Mouse (Mus musculus) kidney, embryonic 16.5 days (tissue): Measurements from ENCODE around the gene Ilf3. TPM values are rescaled to one million over a fixed set of nuclear protein-coding genes. Genes with fewer than 3 reads are reported as not detected.
"Not testable (repeated sequence)": the region's sequence is repeated elsewhere in the genome, so short reads cannot be mapped to it uniquely, and the experiment has no call there.

Experiments
- ATAC-seq: fragments of 200-750 bp; cut with Nextera tagmentation; 2 replicates; pipeline ENCODE4 v1.8.0; 2017; ENCODE audit warnings: moderate TSS enrichment; ENCODE audit not compliant: low FRiP score, low TSS enrichment
- H3K27ac ChIP-seq: fragments of 300-500 bp; sonication (generic); 2 replicates; pipeline ENCODE4 v1.5.1; 2014; ENCODE audit warnings: low read length
- H3K27me3 ChIP-seq: fragments of 300-500 bp; sonication (generic); 2 replicates; pipeline ENCODE4 v1.6.1; 2014; ENCODE audit warnings: low read length, control low read depth, mixed read lengths; ENCODE audit not compliant: insufficient read depth
- H3K36me3 ChIP-seq: fragments of 300-500 bp; sonication (generic); 2 replicates; pipeline ENCODE4 v1.6.1; 2014; ENCODE audit warnings: low read length, control low read depth, mixed read lengths; ENCODE audit not compliant: insufficient read depth
- H3K4me1 ChIP-seq: fragments of 300-500 bp; sonication (generic); 2 replicates; pipeline ENCODE4 v1.6.1; 2014; ENCODE audit warnings: low read length, control low read depth, mixed read lengths; ENCODE audit not compliant: insufficient read depth
- H3K4me2 ChIP-seq: fragments of 300-500 bp; sonication (generic); replicated peaks from 2 replicates; pipeline ENCODE4 v1.6.1; 2014; ENCODE audit warnings: low read depth, low read length
- H3K4me3 ChIP-seq: fragments of 300-500 bp; sonication (generic); 2 replicates; pipeline ENCODE4 v1.5.1; 2014; ENCODE audit warnings: mild to moderate bottlenecking, low read length
- H3K9ac ChIP-seq: fragments of 300-500 bp; sonication (generic); replicated peaks from 2 replicates; pipeline ENCODE4 v1.6.1; 2014; ENCODE audit warnings: low read length
- H3K9me3 ChIP-seq: fragments of 300-500 bp; sonication (generic); 2 replicates; pipeline ENCODE4 v1.6.1; 2016; ENCODE audit warnings: low read length, control low read depth
- WGBS: fragments of 180-500 bp; shearing (Covaris S2); extraction: QIAGEN DNeasy Blood & Tissue Kit; methylation state at CpG from one replicate; pipeline ENCODE4 v1.1.7; 2014; 5-methylcytosine and 5-hydroxymethylcytosine counted together
- polyA plus RNA-seq: library from polyadenylated mRNA; unstranded; fragments of >200 nt; fragmentation: Nextera tagmentation; extraction: Ambion mirVana; gene quantifications from 2 replicates; pipeline ENCODE4 v1.2.1, GENCODE M21; 2015

Ilf3 gene
- 208 and 220 TPM in 2 replicates for polyA plus RNA-seq

DNA sequence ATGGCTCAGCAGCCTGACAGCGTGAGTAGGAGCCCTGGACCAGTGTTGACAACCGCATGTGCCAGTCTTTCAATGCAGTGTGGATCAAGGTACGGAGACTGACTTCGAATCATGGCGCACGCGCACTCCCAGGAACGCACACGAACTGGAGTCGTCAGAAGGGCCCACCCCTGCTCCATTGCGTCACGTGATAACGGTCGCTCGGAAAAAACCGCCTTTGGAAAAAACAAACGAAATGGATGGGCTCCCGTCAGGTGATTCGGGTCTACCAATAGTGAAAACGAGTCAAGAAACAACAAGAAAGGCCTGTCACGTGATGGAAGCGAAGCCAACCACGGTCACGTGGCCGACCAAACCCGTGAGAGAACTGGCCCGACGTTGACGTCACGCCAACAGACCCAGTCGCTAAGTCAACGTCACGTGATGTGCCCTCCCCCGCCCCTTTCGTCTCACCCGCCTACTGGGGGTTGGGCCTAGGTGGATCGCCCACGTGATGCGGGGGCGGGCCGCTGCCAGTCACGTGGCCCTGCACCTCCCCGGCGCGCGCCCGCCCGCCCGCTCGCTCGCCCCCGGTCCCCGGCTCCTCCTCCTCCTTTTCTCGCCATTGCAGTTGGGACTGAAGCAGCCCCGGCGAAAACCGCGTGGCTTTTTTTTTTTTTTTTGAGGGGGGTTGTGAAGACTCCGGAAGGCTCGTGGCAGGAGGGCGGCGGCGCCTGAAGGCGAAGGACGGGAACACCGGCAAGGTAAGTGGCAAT, at the start of gene Ilf3:
Ilf3 (plus strand) TSS at position 515 of the 755 bp plus-strand sequence.
- H3K4me2 ChIP-seq, result peak within 1 kb of the TSS; percentile 74
- H3K27me3 ChIP-seq, result no peaks in the 10 kb centered on the region
- H3K4me3 ChIP-seq, result peak within 1 kb of the TSS; percentile 92
- peaks cover 21% of the 10 kb centered on the region for H3K4me1 ChIP-seq
- WGBS, result under 1% methylated on average over 61 of the region's 66 CpGs
- H3K9ac ChIP-seq, result peak within 1 kb of the TSS; percentile 77
- no peaks in the 10 kb centered on the region for H3K9me3 ChIP-seq
- peak within 1 kb of the TSS; percentile 93 for H3K27ac ChIP-seq
- H3K36me3 ChIP-seq, result peaks cover 10% of the 10 kb centered on the region
- peak; percentile 90 for ATAC-seq

DNA sequence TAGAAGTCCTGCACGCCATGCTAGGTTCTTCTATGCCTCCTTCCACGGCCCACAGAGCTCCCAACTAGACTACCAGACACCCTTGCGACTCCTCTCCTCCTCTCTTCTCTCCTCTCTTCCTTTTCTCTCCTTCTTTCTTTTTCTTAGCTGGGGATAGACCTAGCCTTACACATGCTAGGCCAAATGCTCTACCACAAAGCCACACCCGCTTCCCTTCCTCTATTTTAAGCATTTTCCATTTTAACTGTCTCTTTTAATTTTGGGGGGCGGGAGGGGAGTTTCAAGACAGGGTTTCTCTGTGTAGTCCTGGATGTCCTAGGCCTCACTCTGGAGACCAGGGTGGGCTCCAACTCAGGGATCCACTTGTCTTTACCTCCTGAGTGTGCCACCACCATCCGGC, 48.9 kb upstream of the Ilf3 start:
- WGBS, result 90% methylated on average over 6 of the region's 6 CpGs
- Histone ChIP-seq H3K27ac (no peak overlapping the region), H3K4me3 (no peak overlapping the region), H3K27me3 (no peaks in the 10 kb centered on the region), H3K9ac (no peak overlapping the region), H3K9me3 (no peaks in the 10 kb centered on the region), H3K4me1 (peaks cover 16% of the 10 kb centered on the region), H3K4me2 (no peak overlapping the region), H3K36me3 (no peaks in the 10 kb centered on the region)
- ATAC-seq, result no peak

DNA sequence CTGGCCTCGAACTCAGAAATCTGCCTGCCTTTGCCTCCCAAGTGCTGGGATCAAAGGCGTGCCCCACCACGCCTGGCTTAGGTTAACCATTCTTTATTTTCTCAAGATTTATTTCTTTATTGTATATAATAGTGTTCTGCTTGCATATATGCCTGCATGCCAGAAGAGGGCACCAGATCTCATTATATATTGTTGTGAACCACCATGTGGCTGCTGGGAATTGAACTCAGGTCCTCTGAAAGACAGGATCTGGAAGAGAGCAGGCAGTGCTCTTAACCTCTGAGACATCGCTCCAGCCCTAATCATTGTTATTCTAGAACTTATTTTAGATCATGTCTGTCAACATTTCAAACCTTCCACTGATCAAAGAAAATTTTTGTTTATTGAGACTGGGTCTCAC, 48.2 kb upstream of the Ilf3 start:
- Histone ChIP-seq H3K4me3 (no peak overlapping the region), H3K4me2 (no peak overlapping the region), H3K27me3 (no peaks in the 10 kb centered on the region), H3K27ac (no peak overlapping the region), H3K4me1 (peaks cover 16% of the 10 kb centered on the region), H3K9ac (no peak overlapping the region), H3K36me3 (no peaks in the 10 kb centered on the region), H3K9me3 (no peaks in the 10 kb centered on the region)
- WGBS, result 94% methylated on average over 4 of the region's 4 CpGs
- ATAC-seq, result no peak

DNA sequence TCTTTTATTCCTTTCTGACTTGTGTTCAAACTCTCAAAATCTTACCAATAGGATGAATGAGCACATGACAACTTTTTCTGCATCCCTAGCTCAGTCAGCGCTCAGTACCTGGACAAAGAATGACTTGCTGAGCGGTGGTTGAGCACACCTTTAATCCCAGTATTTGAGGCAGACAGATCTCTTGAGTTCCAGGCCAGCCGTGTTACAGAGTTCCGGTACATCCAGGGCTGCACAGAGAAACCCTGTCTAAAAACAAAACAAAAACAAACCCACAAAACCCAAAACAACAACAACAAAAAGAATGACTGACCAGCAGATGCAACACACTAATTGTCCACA, 47.4 kb upstream of the Ilf3 start:
- WGBS, result 16% methylated on average over 4 of the region's 4 CpGs
- Histone ChIP-seq H3K4me3 (peak overlapping the region; percentile 82), H3K27ac (no peak overlapping the region), H3K36me3 (peaks cover 5% of the 10 kb centered on the region; the same call in 1 of the 2 replicates), H3K4me2 (peak overlapping the region; percentile 85), H3K27me3 (no peaks in the 10 kb centered on the region), H3K9ac (peak overlapping the region; percentile 49; the same call in 1 of the 2 replicates), H3K4me1 (peaks cover 16% of the 10 kb centered on the region), H3K9me3 (no peaks in the 10 kb centered on the region)
- ATAC-seq, result no peak; the same call in 1 of the 2 replicates

DNA sequence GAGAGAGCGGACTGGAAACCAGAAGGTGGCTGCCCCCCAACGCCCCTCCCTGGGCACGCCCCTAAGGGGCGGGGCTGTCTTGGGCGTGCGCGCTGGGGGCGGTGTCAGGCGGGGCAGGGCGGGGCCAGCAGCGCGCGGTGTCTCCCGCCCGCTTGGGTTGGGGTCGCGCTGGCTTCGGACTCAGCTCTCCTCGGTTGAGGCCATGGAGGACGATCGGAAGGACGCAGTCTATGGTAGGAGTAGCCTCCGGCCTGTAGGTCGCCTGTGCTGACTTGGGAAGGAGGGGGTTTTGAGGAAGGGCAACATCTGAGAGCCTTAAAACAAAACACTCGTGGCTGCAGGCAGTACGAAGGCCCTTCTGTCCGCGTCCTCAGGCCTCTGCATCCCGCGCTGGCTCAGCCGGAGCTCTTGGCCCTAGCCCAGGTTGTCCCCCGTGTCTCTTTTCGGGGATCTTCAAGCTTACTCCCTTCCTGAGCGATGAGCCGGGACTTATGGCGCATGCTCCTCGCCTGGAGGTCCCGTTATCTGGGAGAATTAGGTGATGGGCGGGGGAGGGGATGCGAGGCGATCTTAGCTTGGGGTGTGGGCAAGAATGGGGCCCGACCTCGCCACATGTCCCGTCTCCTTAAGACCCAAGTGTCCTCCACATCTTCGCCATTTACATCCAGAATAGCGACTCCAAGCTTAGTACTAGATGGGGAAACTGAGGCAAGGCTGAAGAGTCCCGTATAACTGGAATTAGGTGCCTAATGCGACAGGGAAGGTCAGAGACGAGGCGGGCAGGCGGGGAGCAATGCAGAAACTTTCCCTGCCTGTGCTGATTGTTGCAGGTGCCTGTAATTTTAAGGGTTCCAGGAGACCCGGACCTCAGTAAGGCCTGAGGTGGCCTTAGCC, 46.8 kb upstream of the Ilf3 start, which contains the start of gene Slc44a2:
Slc44a2 (plus strand) TSS at position 80 of the 894 bp plus-strand sequence.
- WGBS, result under 1% methylated on average over 52 of the region's 52 CpGs
- Histone ChIP-seq H3K27me3 (no peaks in the 10 kb centered on the region), H3K4me1 (peaks cover 16% of the 10 kb centered on the region), H3K9me3 (no peaks in the 10 kb centered on the region), H3K36me3 (peaks cover 5% of the 10 kb centered on the region; the same call in 1 of the 2 replicates), H3K4me2 (peak within 1 kb of the TSS; percentile 85), H3K27ac (peak within 1 kb of the TSS; percentile 58), H3K4me3 (peak within 1 kb of the TSS; percentile 82), H3K9ac (peak within 1 kb of the TSS; percentile 82)
- peak; percentile 93 for ATAC-seq

DNA sequence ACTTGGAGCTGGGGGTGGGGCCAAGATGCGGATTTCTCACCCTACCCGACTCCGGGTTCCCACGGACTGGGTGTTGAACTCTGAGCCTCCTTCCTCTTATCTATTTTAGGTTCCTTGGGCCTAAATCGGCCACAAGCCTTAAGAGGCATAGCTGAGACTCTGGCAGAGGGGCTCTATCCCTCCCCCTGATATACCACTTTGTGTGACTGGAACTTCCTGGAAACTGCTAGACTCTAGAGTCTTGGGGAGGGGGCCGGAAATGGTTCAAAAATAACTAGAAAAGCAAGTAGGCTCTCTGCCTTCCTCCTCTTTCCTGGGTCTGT, 46.2 kb upstream of the Ilf3 start:
- H3K27ac ChIP-seq, result peak overlapping the region; percentile 58
- H3K9me3 ChIP-seq, result no peaks in the 10 kb centered on the region
- no peaks in the 10 kb centered on the region for H3K27me3 ChIP-seq
- peak overlapping the region; percentile 85 for H3K4me2 ChIP-seq
- H3K4me1 ChIP-seq, result peaks cover 16% of the 10 kb centered on the region
- 6% methylated on average over 6 of the region's 6 CpGs for WGBS
- peak overlapping the region; percentile 82 for H3K9ac ChIP-seq
- peak; percentile 18; the same call in 1 of the 2 replicates for ATAC-seq
- H3K4me3 ChIP-seq, result peak overlapping the region; percentile 82
- H3K36me3 ChIP-seq, result peaks cover 5% of the 10 kb centered on the region; the same call in 1 of the 2 replicates

DNA sequence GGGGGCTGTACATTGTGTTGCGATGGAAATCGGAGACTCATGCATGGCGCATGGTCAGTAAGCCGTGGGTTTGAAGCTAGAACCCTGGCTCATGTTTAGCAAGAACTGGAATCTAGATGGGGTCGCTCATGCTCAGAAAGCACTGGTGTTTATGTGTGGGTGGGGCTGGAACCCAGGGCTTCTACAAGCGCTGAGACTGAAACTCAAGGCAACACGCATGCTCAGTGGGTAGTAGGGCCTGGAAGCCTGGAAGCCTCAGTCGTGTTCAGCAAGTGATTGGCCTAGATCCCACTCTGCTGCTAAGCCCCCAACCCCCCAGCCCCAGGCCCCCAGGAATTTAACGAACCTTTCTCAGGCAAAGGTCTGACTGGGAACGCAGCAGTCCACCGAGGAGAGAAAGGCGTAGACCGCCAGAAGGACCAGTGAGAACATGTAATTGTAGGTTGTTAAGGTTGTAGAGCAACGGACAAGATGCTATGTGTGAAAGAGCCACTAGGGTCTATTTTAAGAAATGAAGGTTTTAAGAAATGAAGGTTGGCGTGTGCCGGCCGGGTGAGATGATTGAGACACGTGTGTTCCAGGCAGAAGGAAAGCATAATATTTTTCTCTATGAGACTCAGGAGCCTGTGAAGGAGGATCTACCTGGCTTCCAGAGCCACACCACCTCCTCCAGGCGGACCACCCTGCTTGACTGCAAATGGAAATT, 45.3 kb upstream of the Ilf3 start:
- H3K9ac ChIP-seq, result peak overlapping the region; percentile 82; the same call in 1 of the 2 replicates
- no peaks in the 10 kb centered on the region for H3K9me3 ChIP-seq
- H3K27me3 ChIP-seq, result no peaks in the 10 kb centered on the region
- H3K4me2 ChIP-seq, result peak overlapping the region; percentile 85
- WGBS, result 78% methylated on average over 19 of the region's 19 CpGs
- H3K36me3 ChIP-seq, result peaks cover 5% of the 10 kb centered on the region; the same call in 1 of the 2 replicates
- peak overlapping the region; percentile 58 for H3K27ac ChIP-seq
- peaks cover 16% of the 10 kb centered on the region for H3K4me1 ChIP-seq
- no peak for ATAC-seq
- H3K4me3 ChIP-seq, result peak overlapping the region; percentile 82

DNA sequence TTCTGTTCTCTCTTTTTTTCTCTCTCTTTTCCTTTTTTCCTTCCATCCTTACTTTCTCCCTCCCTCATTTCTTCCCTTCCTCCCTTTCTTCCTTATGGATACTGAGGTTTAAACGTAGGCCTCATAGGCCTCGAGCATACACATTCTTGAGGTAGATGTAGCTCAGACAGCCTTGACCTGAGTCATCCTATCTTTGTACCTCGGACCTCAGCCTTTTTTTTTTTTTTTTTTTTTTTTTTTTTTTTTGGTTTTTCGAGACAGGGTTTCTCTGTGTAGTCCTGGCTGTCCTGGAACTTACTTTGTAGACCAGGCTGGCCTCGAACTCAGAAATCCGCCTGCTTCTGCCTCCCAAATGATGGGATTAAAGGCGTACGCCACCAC, 44.8 kb upstream of the Ilf3 start:
- not testable (repeated sequence) for H3K9me3 ChIP-seq, ATAC-seq, H3K27ac ChIP-seq, H3K4me3 ChIP-seq, H3K9ac ChIP-seq, H3K36me3 ChIP-seq, H3K27me3 ChIP-seq
- WGBS, result 87% methylated on average over 7 of the region's 8 CpGs
- Histone ChIP-seq H3K4me2 (0 out of 2 replicates have a peak overlapping the region, but pooled peaks have one; percentile 85), H3K4me1 (peaks cover 16% of the 10 kb centered on the region)

DNA sequence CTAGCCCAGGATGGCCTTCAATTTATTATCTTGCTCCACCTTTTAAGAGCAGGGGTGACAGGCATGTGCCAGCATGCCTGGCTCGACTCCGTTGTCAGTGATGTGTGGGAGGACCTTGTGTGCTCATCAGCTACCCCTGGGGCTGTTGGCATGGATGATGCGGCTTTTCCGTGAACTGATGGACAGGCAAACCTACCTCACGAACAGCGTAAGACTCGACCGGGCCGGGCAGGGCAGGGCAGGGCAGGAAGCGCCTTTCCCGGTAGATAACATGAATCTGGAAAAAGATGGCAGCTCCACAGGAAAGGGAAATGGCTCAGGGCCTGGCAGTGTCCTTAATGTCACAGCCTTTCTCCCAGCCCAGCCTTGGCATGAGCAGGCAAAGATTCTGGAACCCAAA, 43.4 kb upstream of the Ilf3 start:
- H3K4me3 ChIP-seq, result no peak overlapping the region
- no peak overlapping the region for H3K9ac ChIP-seq
- ATAC-seq, result no peak
- no peak overlapping the region for H3K4me2 ChIP-seq
- H3K27me3 ChIP-seq, result no peaks in the 10 kb centered on the region
- WGBS, result 84% methylated on average over 11 of the region's 11 CpGs
- no peaks in the 10 kb centered on the region for H3K9me3 ChIP-seq
- no peak overlapping the region for H3K27ac ChIP-seq
- peaks cover 5% of the 10 kb centered on the region; the same call in 1 of the 2 replicates for H3K36me3 ChIP-seq
- peaks cover 16% of the 10 kb centered on the region for H3K4me1 ChIP-seq
